Mouse (Mus musculus) spleen, adult 18-20 months (tissue): ENCODE measurements around the gene Map4k4.

Experiments
- DNase-seq, 2 experiments: peaks; one replicate each; pipeline ENCODE4 v3.0.0; 2022; ENCODE audit warnings: mixed read lengths in 2 of 2

Gene Map4k4

DNA sequence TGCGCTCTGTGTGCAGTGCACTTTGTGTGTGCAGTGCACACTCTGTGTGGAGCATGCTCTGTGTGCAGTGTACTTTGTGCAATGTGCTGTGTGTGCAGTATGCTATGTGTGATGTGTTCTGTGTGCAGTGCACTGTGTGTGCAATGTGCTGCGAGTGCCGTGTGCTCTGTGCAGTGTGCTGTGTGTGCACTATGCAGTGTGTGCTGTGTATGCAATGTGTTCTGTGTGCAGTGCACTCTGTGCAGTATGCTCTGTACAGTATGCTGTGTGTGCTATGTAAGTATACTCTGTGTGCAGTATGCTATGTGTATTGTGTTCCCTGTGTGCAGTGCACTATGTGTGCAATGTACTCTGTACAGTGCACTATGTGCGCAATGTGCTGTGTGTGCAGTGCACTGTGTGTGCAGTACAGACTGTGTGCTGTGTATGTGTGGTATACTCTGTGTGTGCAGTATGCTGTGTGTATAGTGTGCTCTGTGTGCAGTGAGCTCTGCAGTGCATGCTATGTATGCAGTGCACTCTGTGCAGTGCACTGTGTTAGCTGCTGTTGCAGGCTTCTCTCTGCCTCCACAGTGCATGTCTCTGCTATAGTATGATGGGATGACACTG lies 105.4 kb downstream of the Map4k4 start:
- no peak for DNase-seq

GRCm38 (mm10) chr1:40007962-40008471 lies 107.3 kb downstream of the Map4k4 start:
- DNase-seq: no peak

DNA sequence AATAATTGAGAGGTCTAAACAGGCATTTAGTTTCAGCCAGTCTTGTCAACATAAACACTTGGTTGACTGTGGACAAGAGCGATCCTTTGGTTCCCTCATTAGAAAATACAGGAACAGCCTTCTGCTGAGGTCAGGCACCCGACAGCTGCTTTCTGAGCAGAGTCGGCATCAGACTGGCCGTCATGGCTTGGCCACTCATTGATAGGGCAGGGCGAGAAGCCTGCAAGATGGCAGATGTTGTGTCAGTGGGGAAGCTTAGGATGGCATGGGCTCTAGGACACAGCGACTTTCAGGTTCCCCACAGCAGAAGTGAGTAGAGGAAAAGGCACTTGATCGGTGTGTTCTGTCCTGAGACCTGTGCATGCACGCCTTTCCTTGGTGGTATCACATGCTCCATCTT lies 112.0 kb downstream of the Map4k4 start:
- no peak for DNase-seq

DNA sequence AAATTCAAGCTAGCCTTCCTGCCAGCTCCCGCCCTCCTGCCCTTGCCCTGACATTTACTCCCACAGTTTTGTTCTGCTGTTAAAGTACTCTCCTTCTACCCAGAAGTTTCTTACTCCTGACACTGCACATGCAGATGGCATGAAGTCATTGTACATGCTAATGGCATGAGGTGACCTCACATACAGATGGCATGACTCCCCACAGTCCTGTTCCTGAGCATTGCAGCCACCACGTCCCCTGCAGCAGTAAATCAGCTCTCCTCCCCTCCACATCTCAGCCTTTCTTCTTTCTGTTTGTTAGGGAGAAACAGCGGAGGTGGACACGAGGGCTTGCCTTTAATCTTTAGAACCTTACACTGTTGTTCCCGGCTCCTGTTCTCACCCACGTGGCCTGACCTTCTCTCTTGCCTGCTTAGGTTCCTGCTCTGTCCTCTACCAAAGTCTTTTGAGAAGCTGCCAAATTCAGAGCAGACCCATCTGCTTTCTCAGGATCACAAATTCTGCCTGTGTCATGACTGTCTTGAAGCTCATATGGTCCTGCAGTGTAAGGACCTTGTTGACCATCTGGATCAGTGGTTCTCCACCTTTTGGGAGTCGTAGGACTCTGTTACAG lies 114.5 kb downstream of the Map4k4 start:
- no peak for DNase-seq

DNA sequence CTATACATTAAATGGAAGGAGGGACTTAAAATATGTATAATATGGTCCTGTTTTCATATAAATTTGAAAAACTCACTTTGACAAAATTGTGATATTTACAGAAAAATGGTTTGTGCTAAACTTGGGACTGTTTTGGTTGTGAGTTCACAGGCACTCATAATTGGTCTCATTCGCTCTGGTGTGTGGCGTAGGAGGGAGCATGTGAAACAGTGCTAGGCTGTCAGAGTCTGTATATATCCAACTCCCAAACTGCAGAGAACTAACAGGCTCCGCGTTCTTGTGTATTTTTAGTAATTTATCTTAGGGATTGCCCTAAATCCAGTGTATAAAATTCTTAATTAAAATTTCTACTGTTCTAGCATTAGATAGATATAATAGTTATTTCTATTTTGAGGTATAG lies 120.9 kb downstream of the Map4k4 start:
- DNase-seq: no peak

DNA sequence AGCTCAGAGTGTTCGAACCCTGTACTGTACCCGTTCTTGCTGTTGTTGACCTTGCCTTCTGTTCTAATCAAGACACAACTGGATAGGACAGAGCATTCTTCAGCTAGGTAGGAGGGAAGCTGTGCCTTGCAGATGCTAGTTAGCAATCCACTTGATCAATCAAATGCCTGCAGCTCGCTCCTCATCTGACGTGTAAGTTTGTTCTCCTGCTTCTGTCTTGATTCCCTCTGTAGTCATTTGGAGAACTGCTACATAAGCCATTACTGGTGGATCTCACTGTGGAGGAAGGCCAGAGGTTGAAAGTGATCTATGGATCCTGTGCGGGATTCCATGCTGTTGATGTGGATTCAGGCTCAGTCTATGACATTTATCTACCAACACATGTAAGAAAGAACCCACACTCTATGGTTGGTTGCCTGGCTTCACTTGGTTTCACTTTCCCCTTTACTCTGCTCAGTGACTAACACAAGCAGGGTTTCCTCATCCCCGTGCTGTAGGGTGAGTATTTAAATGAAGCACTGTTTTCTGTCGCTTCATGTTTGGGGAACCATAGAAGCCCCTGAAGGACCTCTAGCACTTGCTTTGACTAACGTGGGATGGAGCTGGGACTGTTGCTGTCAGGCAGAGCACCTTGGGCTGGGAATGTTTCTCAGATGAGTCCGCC lies 121.9 kb downstream of the Map4k4 start:
- DNase-seq: no peak

GRCm38 (mm10) chr1:40023206-40023605 lies 122.5 kb downstream of the Map4k4 start:
- DNase-seq: no peak

GRCm38 (mm10) chr1:40023748-40024147 lies 123.0 kb downstream of the Map4k4 start:
- no peak for DNase-seq

GRCm38 (mm10) chr1:40024554-40025320 lies 124.0 kb downstream of the Map4k4 start:
- DNase-seq: no peak

GRCm38 (mm10) chr1:40025416-40025815 lies 124.7 kb downstream of the Map4k4 start:
- DNase-seq: no peak

GRCm38 (mm10) chr1:40027116-40027620 lies 126.5 kb downstream of the Map4k4 start:
- DNase-seq: peak in 1 of 2 experiments; percentile 15

GRCm38 (mm10) chr1:40028207-40028998 lies 127.7 kb downstream of the Map4k4 start:
- DNase-seq: no peak

GRCm38 (mm10) chr1:40029597-40029996 lies 128.9 kb downstream of the Map4k4 start:
- DNase-seq: no peak

DNA sequence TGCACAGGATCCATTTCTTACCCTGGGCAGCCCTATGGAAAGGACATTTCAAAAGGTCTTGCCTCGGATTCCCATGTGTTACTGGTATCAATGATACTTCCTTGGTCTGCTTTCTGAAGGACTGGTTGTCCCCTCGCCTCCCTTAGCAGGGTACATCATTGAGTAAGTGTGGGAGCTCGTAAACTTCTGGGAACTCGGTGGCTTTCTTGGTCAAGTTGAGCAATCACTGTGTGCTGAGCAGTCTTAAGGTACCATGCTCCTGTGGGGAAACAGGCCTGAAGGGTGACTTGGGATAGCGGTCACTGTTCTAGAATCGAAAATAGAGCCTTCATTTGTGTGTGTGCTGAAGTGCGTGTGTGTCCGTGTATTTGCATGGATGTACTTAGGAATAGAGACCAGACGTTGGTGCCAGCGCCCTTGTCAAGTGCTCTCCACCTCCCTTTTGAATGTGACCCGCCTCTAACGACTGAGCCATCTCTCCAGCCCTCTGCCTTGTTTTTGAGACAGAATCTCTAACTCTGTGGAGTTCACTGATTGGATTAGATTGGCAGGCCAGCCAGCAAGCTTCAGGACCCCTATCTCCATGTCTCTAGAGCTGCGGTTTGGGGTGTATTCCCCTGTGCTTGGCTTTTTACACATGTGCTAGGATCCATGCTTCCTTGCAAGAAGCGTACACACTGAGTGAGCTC lies 129.7 kb downstream of the Map4k4 start:
- no peak for DNase-seq

GRCm38 (mm10) chr1:40030976-40031356 lies 130.3 kb downstream of the Map4k4 start:
- no peak for DNase-seq

- no peak for DNase-seq
These were observed 130.9 kb downstream of the Map4k4 start for GRCm38 (mm10) chr1:40031626-40032025.

- no peak for DNase-seq
These were observed 132.6 kb downstream of the Map4k4 start for GRCm38 (mm10) chr1:40033315-40033714.

DNA sequence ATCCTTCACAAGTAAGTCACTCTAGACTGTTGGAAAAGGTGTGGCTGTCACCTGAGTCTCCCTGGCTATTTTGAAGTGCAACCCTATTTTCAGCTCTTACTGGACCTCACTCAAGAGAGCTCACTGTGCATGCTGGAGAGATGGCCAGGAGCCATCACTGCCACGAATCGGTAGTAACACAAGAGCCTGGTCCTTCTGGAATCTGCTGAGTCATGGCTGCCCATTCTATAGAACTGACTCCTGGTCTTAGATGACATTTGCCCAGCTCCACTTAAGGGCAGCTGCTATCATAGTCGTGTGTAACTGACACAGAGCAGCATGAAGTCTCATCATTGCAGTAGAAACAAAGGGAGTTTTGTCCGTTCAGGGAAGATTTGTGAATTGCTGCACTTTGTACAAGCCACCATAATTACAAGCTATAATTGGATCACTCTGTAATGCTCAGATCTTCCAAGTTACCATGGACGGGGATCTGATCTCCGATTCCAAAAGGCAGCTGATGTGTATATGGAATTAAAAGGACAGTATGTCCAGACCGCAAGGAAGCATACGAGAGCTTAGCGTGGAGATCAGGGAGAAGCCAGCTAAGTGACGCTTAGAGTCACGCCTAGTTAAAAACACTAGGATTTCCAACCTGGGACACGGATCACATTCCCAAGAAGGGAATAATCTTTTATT lies 133.2 kb downstream of the Map4k4 start:
- no peak for DNase-seq

DNA sequence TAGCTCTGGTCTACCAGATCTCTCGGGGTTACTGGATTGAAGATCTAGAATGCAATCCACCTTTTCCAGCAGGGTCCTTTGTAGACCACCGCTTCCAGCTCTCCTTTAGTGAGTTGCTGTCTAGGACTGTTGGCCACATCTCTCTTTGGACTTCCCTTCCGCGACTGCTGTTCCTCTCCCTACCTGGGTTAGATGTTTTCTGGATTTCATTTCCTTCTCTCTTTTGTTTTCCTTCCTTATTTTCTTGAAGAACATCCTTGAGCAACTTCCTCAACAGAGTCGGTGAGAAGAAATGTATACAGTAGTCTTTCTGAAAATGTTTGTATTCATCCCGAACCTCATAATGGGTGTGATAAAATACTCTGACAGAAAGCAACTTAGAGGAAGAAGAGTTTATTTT lies 137.1 kb downstream of the Map4k4 start:
- DNase-seq: no peak

- no peak for DNase-seq
These were observed 145.0 kb downstream of the Map4k4 start for GRCm38 (mm10) chr1:40045686-40046085.

DNA sequence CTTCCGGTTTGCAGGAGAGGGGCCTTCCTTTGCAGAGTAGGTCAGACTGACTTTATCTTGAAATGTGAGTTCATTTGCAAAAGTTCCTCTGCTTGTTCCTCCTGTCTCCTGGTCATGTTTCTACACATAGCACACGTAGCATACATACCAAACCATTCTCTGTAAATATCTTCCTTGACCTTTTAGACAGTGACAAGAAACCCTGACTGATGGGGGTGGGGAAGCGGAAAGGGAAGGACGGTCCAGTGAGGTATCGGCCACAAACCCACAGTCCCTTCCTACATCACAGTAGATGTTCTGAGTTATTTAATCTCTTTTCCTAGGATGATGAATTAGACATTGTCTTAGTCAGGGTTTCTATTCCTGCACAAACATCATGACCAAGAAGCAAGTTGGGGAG lies 145.9 kb downstream of the Map4k4 start:
- DNase-seq: no peak
